Mouse (Mus musculus): ENCODE results near the gene Cldn7. TPM values are rescaled to one million over a fixed set of nuclear protein-coding genes. Genes with fewer than 3 reads are reported as not detected.
"Not testable (repeated sequence)": the region's sequence is repeated elsewhere in the genome, so short reads cannot be mapped to it uniquely, and the experiment has no call there.

Cldn7 gene
- 24.9 and 38.7 TPM in 2 replicates for total RNA-seq (2012; rRNA removed)

GRCm38 (mm10) chr11:69964650-69965270 lies at the start of gene Cldn7:
Gene Cldn7, plus strand, starts transcription at chr11:69964779.
- in situ Hi-C loops (cut with MboI; ENCODE audit: low sequenced_read_pairs in 2 of 2, unreplicated experiment in 2 of 2), result no loop called here
- DNase-seq (ENCODE audit: low read depth, low spot score), result no peak
- Histone ChIP-seq H3K27ac (ENCODE audit: insufficient read depth, low read depth, low read length, poor library complexity, severe bottlenecking) (no peak within 1 kb of the TSS), H3K4me3 (ENCODE audit: insufficient read depth in 1 of 2, low read depth in 1 of 2, low read length in 2 of 2, poor library complexity in 1 of 2, severe bottlenecking in 1 of 2) (peak within 1 kb of the TSS; percentile 72), H3K4me1 (ENCODE audit: control insufficient read depth in 2 of 2, insufficient read depth in 2 of 2, low read length in 2 of 2, poor library complexity in 1 of 2) (peaks cover 0 to 8% of the 10 kb centered on the region in 2 experiments; a peak in 1 of 4 replicates), H3K9ac (ENCODE audit: insufficient read depth, low read depth, low read length, poor library complexity, severe bottlenecking) (peak within 1 kb of the TSS; percentile 49), H3K9me3 (ENCODE audit: control insufficient read depth, insufficient read depth, low read depth, low read length) (no peaks in the 10 kb centered on the region), H3K36me3 (ENCODE audit: control insufficient read depth, insufficient read depth, low read length, poor library complexity, severe bottlenecking) (peaks cover 10% of the 10 kb centered on the region; the same call in 1 of the 2 replicates)
- TF ChIP-seq ZC3H11A (IDR thresholded peaks at IDR 0.05; ENCODE audit: borderline replicate concordance, low read depth, low read length), result no peak
- TF ChIP-seq HCFC1 (IDR thresholded peaks at IDR 0.05; ENCODE audit: borderline replicate concordance, insufficient read depth, low read length), result no peak
- no peak for TF ChIP-seq CHD2 (IDR thresholded peaks at IDR 0.05; ENCODE audit: low read depth, low read length)
- no peak for TF ChIP-seq MAFK (IDR thresholded peaks at IDR 0.05; ENCODE audit: insufficient read depth, low read depth, low read length)
- TF ChIP-seq ZNF384 (IDR thresholded peaks at IDR 0.05; ENCODE audit: low read depth, low read length), result no peak

DNA sequence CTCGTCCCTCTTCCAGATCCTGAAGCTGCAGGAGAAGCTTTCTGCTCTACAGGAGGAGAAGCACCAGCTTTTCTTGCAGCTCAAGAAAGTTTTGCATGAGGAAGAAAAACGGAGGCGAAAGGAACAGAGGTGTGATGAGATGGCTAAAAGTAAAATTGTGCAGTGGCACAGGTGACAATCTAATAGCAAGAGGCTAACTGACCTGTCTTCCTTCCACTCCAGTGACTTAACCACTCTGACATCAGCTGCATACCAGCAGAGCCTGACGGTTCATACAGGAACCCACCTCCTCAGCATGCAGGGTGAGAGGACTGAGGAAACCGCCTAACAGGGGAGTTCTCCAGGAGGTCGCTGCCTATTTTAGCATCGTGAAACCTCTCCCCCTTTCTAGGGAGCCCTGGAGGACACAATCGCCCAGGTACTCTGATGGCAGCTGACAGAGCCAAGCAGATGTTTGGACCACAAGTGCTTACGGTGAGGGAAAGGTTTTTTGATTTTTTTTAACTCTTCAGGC lies 49.6 kb upstream of the Cldn7 start:
- no peak overlapping the region for H3K9ac ChIP-seq (ENCODE audit: insufficient read depth, low read depth, low read length, poor library complexity, severe bottlenecking)
- no peak for DNase-seq (ENCODE audit: low read depth, low spot score)
- H3K27ac ChIP-seq (ENCODE audit: insufficient read depth, low read depth, low read length, poor library complexity, severe bottlenecking), result no peak overlapping the region
- in situ Hi-C loops (cut with MboI; ENCODE audit: low sequenced_read_pairs in 2 of 2, unreplicated experiment in 2 of 2), result no loop called here
- no peak for TF ChIP-seq ZNF384 (IDR thresholded peaks at IDR 0.05; ENCODE audit: low read depth, low read length)
- no peak for TF ChIP-seq CHD2 (IDR thresholded peaks at IDR 0.05; ENCODE audit: low read depth, low read length)
- no peak for TF ChIP-seq HCFC1 (IDR thresholded peaks at IDR 0.05; ENCODE audit: borderline replicate concordance, insufficient read depth, low read length)
- no peak for TF ChIP-seq ZC3H11A (IDR thresholded peaks at IDR 0.05; ENCODE audit: borderline replicate concordance, low read depth, low read length)
- no peak for TF ChIP-seq MAFK (IDR thresholded peaks at IDR 0.05; ENCODE audit: insufficient read depth, low read depth, low read length)
- no peaks in the 10 kb centered on the region for H3K9me3 ChIP-seq (ENCODE audit: control insufficient read depth, insufficient read depth, low read depth, low read length)
- peaks cover 72% of the 10 kb centered on the region for H3K36me3 ChIP-seq (ENCODE audit: control insufficient read depth, insufficient read depth, low read length, poor library complexity, severe bottlenecking)
- H3K4me1 ChIP-seq (ENCODE audit: control insufficient read depth in 2 of 2, insufficient read depth in 2 of 2, low read length in 2 of 2, poor library complexity in 1 of 2), result peaks cover 0 to 17% of the 10 kb centered on the region in 2 experiments; a peak in 1 of 4 replicates
- H3K4me3 ChIP-seq (ENCODE audit: insufficient read depth in 1 of 2, low read depth in 1 of 2, low read length in 2 of 2, poor library complexity in 1 of 2, severe bottlenecking in 1 of 2), result no peak overlapping the region

GRCm38 (mm10) chr11:69915667-69916627 lies 48.6 kb upstream of the Cldn7 start:
- in situ Hi-C loops (cut with MboI; ENCODE audit: low sequenced_read_pairs in 2 of 2, unreplicated experiment in 2 of 2), result no loop called here
- no peak for DNase-seq (ENCODE audit: low read depth, low spot score)
- H3K9ac ChIP-seq (ENCODE audit: insufficient read depth, low read depth, low read length, poor library complexity, severe bottlenecking), result no peak overlapping the region
- H3K4me3 ChIP-seq (ENCODE audit: insufficient read depth in 1 of 2, low read depth in 1 of 2, low read length in 2 of 2, poor library complexity in 1 of 2, severe bottlenecking in 1 of 2), result no peak overlapping the region
- H3K4me1 ChIP-seq (ENCODE audit: control insufficient read depth in 2 of 2, insufficient read depth in 2 of 2, low read length in 2 of 2, poor library complexity in 1 of 2), result peaks cover 0 to 17% of the 10 kb centered on the region in 2 experiments; a peak in 1 of 4 replicates
- no peak overlapping the region for H3K27ac ChIP-seq (ENCODE audit: insufficient read depth, low read depth, low read length, poor library complexity, severe bottlenecking)
- H3K9me3 ChIP-seq (ENCODE audit: control insufficient read depth, insufficient read depth, low read depth, low read length), result no peaks in the 10 kb centered on the region
- TF ChIP-seq ZC3H11A (IDR thresholded peaks at IDR 0.05; ENCODE audit: borderline replicate concordance, low read depth, low read length) (no peak), MAFK (IDR thresholded peaks at IDR 0.05; ENCODE audit: insufficient read depth, low read depth, low read length) (no peak), ZNF384 (IDR thresholded peaks at IDR 0.05; ENCODE audit: low read depth, low read length) (no peak), HCFC1 (IDR thresholded peaks at IDR 0.05; ENCODE audit: borderline replicate concordance, insufficient read depth, low read length) (no peak), CHD2 (IDR thresholded peaks at IDR 0.05; ENCODE audit: low read depth, low read length) (no peak)
- peaks cover 65% of the 10 kb centered on the region for H3K36me3 ChIP-seq (ENCODE audit: control insufficient read depth, insufficient read depth, low read length, poor library complexity, severe bottlenecking)

- Histone ChIP-seq H3K4me1 (ENCODE audit: control insufficient read depth in 2 of 2, insufficient read depth in 2 of 2, low read length in 2 of 2, poor library complexity in 1 of 2) (peaks cover 0 to 17% of the 10 kb centered on the region in 2 experiments; a peak in 1 of 4 replicates), H3K36me3 (ENCODE audit: control insufficient read depth, insufficient read depth, low read length, poor library complexity, severe bottlenecking) (peaks cover 56% of the 10 kb centered on the region)
- H3K9ac ChIP-seq (ENCODE audit: insufficient read depth, low read depth, low read length, poor library complexity, severe bottlenecking); H3K27ac ChIP-seq (ENCODE audit: insufficient read depth, low read depth, low read length, poor library complexity, severe bottlenecking); DNase-seq (ENCODE audit: low read depth, low spot score); H3K4me3 ChIP-seq (ENCODE audit: insufficient read depth in 1 of 2, low read depth in 1 of 2, low read length in 2 of 2, poor library complexity in 1 of 2, severe bottlenecking in 1 of 2); in situ Hi-C loops (cut with MboI; ENCODE audit: low sequenced_read_pairs in 2 of 2, unreplicated experiment in 2 of 2); H3K9me3 ChIP-seq (ENCODE audit: control insufficient read depth, insufficient read depth, low read depth, low read length): not testable (repeated sequence)
These were observed 47.8 kb upstream of the Cldn7 start for GRCm38 (mm10) chr11:69916652-69917378.
